8 mouse cellular contexts compared by ENCODE assay signal in genomic region chr10:43870752-43871151, GRCm38 (mm10). TPM values are rescaled to one million over a fixed set of nuclear protein-coding genes. Genes with fewer than 3 reads are reported as not detected.
DNase-seq lines count a peak whose midpoint lies in the region; ATAC-seq and TF ChIP-seq lines count a peak whose summit lies in the region.

No protein-coding gene starts in this region.

- peak; percentile 74 for TF ChIP-seq CTCF in Patski (IDR thresholded peaks at IDR 0.05)

- POLR2A ChIA-PET in Patski (lab: Charles Lee): interaction anchor here (1.1 kb wide), 1 partner anchor 222 kb away, joined by 3 read pairs; no protein-coding TSS in a partner anchor

- peak; percentile 37 for DNase-seq in adrenal gland, postnatal 10 days
- no peak for DNase-seq in adrenal gland, adult 2 months
- peak; percentile 12 for DNase-seq in layer of hippocampus, adult 11-12 months (ENCODE audit: low spot score)
- no peak for DNase-seq in layer of hippocampus, adult 9-11 months
- no peak for DNase-seq in Patski (ENCODE audit: low read depth, low spot score)
- peak; percentile 58 for DNase-seq in lung, postnatal 36 days
- DNase-seq in thymus, postnatal 14 days: peak; percentile 51

- in situ Hi-C loops in Patski (cut with MboI; ENCODE audit: low pct_unique_long_range_greater_than_20kb): no loop called here

- CTCF ChIA-PET in Patski (lab: Charles Lee): interaction anchor here (1.3 to 1.6 kb wide), 3 partner anchors 9 to 296 kb away, joined by 3 to 4 read pairs (median 4); no protein-coding TSS in a partner anchor

- H3K27me3 ChIP-seq in Patski: no peaks in the 10 kb centered on the region

- ATAC-seq in Patski: no peak
- peak; percentile 86 for ATAC-seq in erythroblast, adult 5-6 weeks (replicated peaks; ENCODE audit: low FRiP score, poor library complexity, severe bottlenecking)

RNA-seq across cellular contexts. Expression of gene Qrsl1, which starts 30.8 kb away (rescaled TPM):
- 10 to 100 TPM; 14.1 to 20.0 TPM for total RNA-seq in adrenal gland, postnatal 10 days (2021)
- 10 to 100 TPM in 1 of 2 experiments, 1 to 10 TPM in 1; 9.3 to 12.0 TPM for total RNA-seq in adrenal gland, adult 2 months (2021)
- 4.7 and 4.8 TPM in 2 replicates for polyA plus RNA-seq in adrenal gland, adult 2 months (2012; rRNA removed)
- 16.7 TPM for polyA plus RNA-seq in Patski (2021)
- total RNA-seq in erythroblast, adult 5-6 weeks (2015; ENCODE audit: low replicate concordance): 3.7 and 6.3 TPM in 2 replicates
- total RNA-seq in erythroblast, adult 5-6 weeks (2017; ENCODE audit: low replicate concordance): 2.8 and 6.4 TPM in 2 replicates

RNA-seq across cellular contexts. Expression of gene Rtn4ip1, which starts 30.9 kb away (rescaled TPM):
- total RNA-seq in adrenal gland, postnatal 10 days (2021): 10 to 100 TPM; 24.2 to 33.2 TPM
- 10 to 100 TPM; 26.3 to 30.3 TPM for total RNA-seq in adrenal gland, adult 2 months (2021)
- 6.1 and 6.2 TPM in 2 replicates for polyA plus RNA-seq in adrenal gland, adult 2 months (2012; rRNA removed)
- polyA plus RNA-seq in Patski (2021): 13.9 TPM
- 3.7 and 5.4 TPM in 2 replicates for total RNA-seq in erythroblast, adult 5-6 weeks (2015; ENCODE audit: low replicate concordance)
- total RNA-seq in erythroblast, adult 5-6 weeks (2017; ENCODE audit: low replicate concordance): 2.8 and 3.3 TPM in 2 replicates

Comparison
In these comparisons a context has a peak if more than half of its experiments do, and no peak if none do; other contexts are left out.
1. DNase-seq: peak in adrenal gland, postnatal 10 days (single experiment), layer of hippocampus, adult 11-12 months (single experiment), lung, postnatal 36 days (single experiment) and thymus, postnatal 14 days (single experiment); none in adrenal gland, adult 2 months (single experiment), layer of hippocampus, adult 9-11 months (single experiment) and Patski (single experiment).